Mouse (Mus musculus): ENCODE results near the gene Dop1b. TPM values are rescaled to one million over a fixed set of nuclear protein-coding genes. Genes with fewer than 3 reads are reported as not detected.

Dop1b gene
- 10 to 100 TPM; 52.5 to 53.7 TPM for total RNA-seq (2023)

GRCm38 (mm10) chr16:93711411-93712188, at the start of gene Dop1b:
Gene Dop1b (plus strand): TSS chr16:93711904.

GRCm38 (mm10) chr16:93682689-93683507, 28.8 kb upstream of the Dop1b start, which contains the start of gene Cbr3:
Gene Cbr3 (plus strand): TSS chr16:93683215.

GRCm38 (mm10) chr16:93831627-93832395, 120.1 kb downstream of the Dop1b start, which contains the start of gene Morc3:
Gene Morc3 (plus strand): TSS chr16:93832121.

Other genes with a start within 250 kb of the Dop1b start
- gene Setd4, start 107.8 kb upstream of the Dop1b start, total RNA-seq (2023), result 10 to 100 TPM; 12.7 to 20.1 TPM
- 10 to 100 TPM; 18.1 to 20.8 TPM for gene Cbr1, start 106.1 kb upstream of the Dop1b start, total RNA-seq (2023)
- under 1 TPM in 1 of 2 experiments, not detected in 1; 0.62 TPM for gene Gm5678, start 83.8 kb upstream of the Dop1b start, total RNA-seq (2023)
- gene Cbr3, start 28.7 kb upstream of the Dop1b start, total RNA-seq (2023), result not detected
- 100 to 1,000 TPM; 141 to 183 TPM for gene Morc3, start 120.2 kb downstream of the Dop1b start, total RNA-seq (2023)
- gene Chaf1b, start 172.0 kb downstream of the Dop1b start, total RNA-seq (2023), result 10 to 100 TPM in 1 of 2 experiments, 1 to 10 TPM in 1; 9.6 to 12.7 TPM